Mouse (Mus musculus) small intestine, adult 2 months (tissue): ENCODE data around the gene Pnpla2. TPM values are rescaled to one million over a fixed set of nuclear protein-coding genes. Genes with fewer than 3 reads are reported as not detected.

Source experiments
- H3K27ac ChIP-seq: fragments of 200-500 bp; 2 replicates; pipeline ENCODE4 v1.5.1; 2012; ENCODE audit warnings: low read depth, low read length, control low read depth, inconsistent platforms; ENCODE audit not compliant: insufficient read depth
- H3K27me3 ChIP-seq: fragments of 200-500 bp; 2 replicates; pipeline ENCODE4 v1.6.1; 2012; ENCODE audit warnings: mild to moderate bottlenecking, moderate library complexity, low read length, inconsistent platforms; ENCODE audit not compliant: control insufficient read depth, insufficient read depth
- H3K36me3 ChIP-seq: fragments of 200-500 bp; 2 replicates; pipeline ENCODE4 v1.6.1; 2012; ENCODE audit warnings: mild to moderate bottlenecking, low read length, control low read depth, inconsistent platforms; ENCODE audit not compliant: control insufficient read depth, insufficient read depth
- H3K4me1 ChIP-seq: fragments of 200-500 bp; 2 replicates; pipeline ENCODE4 v1.6.1; 2012; ENCODE audit warnings: low read length, inconsistent platforms, mixed read lengths; ENCODE audit not compliant: control insufficient read depth, insufficient read depth, insufficient read length
- H3K4me3 ChIP-seq: fragments of 200-500 bp; 2 replicates; pipeline ENCODE4 v1.5.1; 2012; ENCODE audit warnings: low read depth, mild to moderate bottlenecking, control low read depth, inconsistent platforms, low read length, moderate library complexity
- CTCF ChIP-seq: fragments of 200-500 bp; IDR thresholded peaks from 2 replicates; pipeline ENCODE4 v1.5.1; 2012; ENCODE audit warnings: low read depth, mild to moderate bottlenecking, control low read depth, inconsistent platforms, low read length, moderate library complexity, mixed read lengths; ENCODE audit not compliant: insufficient replicate concordance, insufficient read length; ENCODE audit errors: extremely low read depth
- POLR2A ChIP-seq: fragments of 200-500 bp; IDR thresholded peaks from 2 replicates; pipeline ENCODE4 v1.6.1; 2012; ENCODE audit warnings: low read depth, mild to moderate bottlenecking, control low read depth, inconsistent platforms, low read length, moderate library complexity
- WGBS: fragments of 180-500 bp; shearing (Covaris S2); methylation state at CpG from one replicate; pipeline ENCODE4 v1.1.7; 2018; 5-methylcytosine and 5-hydroxymethylcytosine counted together
- polyA plus RNA-seq: library from polyadenylated mRNA; depleted of rRNA; stranded (reverse); fragments of >200 nt; gene quantifications from 2 replicates; pipeline ENCODE4 v1.2.3, GENCODE M21; 2012

Pnpla2 gene
- polyA plus RNA-seq, 1 experiment, result 319 TPM

DNA sequence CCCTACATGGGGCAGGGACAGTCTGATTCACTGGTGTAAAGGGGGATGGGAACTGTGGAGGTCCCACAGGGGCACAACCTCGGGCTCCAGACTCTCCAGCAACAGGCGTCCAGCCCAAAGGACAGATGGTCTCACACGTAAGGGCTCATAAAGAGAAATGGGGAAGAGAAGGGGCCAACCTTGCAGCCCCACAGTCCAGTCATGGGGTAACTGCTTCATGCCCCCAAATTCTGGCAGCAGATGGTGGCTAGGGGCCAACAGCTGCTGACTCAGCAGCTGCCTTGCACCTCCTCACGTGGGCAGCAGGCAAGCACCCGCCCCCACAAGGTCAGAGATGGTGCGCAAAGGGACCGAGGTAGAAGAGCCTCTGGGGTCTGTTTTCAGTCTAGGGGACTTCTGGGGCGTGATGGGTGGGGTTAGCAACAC lies 22.8 kb upstream of the Pnpla2 start:
- H3K4me1 ChIP-seq, result peaks cover 34% of the 10 kb centered on the region
- H3K27me3 ChIP-seq, result no peaks in the 10 kb centered on the region
- H3K27ac ChIP-seq, result no peak overlapping the region
- WGBS, result 85% methylated on average over 8 of the region's 8 CpGs
- H3K4me3 ChIP-seq, result no peak overlapping the region
- no peak for TF ChIP-seq CTCF
- TF ChIP-seq POLR2A, result no peak
- peaks cover 38% of the 10 kb centered on the region for H3K36me3 ChIP-seq

GRCm38 (mm10) chr7:141432741-141433516 lies 22.1 kb upstream of the Pnpla2 start:
- H3K4me3 ChIP-seq, result peak overlapping the region; percentile 2; the same call in 1 of the 2 replicates
- peaks cover 38% of the 10 kb centered on the region for H3K36me3 ChIP-seq
- H3K27ac ChIP-seq, result no peak overlapping the region
- WGBS, result 79% methylated on average over 6 of the region's 6 CpGs
- no peaks in the 10 kb centered on the region for H3K27me3 ChIP-seq
- peaks cover 34% of the 10 kb centered on the region for H3K4me1 ChIP-seq
- no peak for TF ChIP-seq CTCF
- TF ChIP-seq POLR2A, result no peak

DNA sequence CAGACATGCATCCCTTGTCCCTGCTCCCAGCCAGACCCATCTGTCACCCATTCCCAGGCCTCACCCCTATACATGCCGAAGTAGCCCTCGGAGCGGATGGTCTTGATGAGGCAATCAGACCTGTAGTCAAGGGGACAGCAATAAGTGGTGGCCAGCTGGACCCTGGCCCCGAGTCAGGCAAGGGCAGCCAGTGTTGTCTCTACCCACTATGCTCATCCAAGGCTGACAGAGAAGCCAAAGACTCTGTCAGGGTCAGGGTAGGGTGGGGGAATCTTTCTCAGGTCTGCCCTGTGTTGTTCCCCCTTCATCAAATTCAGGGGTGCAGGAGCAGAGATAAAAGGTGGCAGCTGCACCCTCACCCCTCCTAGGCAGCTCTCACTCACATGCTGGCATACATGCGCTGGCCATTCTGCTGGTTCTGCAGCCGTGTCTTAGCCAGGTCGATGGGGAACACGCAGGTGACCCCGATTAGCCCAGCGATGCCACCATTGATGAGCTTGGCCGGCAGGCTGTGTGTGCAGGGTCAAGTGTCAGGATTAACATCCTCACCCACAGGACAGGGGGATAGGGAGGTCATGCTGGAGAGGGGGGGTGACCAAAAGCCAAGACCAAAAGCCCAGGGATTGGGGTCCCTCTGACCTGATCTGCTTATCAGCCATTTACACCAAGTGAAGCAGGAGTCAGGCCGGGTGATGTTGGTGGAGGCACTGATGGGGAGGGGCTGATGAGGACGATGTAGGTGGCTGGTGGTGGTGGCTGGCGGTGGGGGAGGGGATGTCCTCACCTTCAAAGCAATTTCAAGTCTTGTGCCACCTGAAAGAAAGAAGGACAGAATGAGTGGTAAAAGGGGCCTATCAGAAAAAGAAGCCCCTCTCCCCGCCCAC lies 21.2 kb upstream of the Pnpla2 start:
- Histone ChIP-seq H3K27ac (no peak overlapping the region), H3K36me3 (peaks cover 38% of the 10 kb centered on the region), H3K4me3 (peak overlapping the region; percentile 74), H3K4me1 (peaks cover 31% of the 10 kb centered on the region), H3K27me3 (no peaks in the 10 kb centered on the region)
- WGBS, result 84% methylated on average over 15 of the region's 15 CpGs
- TF ChIP-seq CTCF (no peak), POLR2A (no peak)

DNA sequence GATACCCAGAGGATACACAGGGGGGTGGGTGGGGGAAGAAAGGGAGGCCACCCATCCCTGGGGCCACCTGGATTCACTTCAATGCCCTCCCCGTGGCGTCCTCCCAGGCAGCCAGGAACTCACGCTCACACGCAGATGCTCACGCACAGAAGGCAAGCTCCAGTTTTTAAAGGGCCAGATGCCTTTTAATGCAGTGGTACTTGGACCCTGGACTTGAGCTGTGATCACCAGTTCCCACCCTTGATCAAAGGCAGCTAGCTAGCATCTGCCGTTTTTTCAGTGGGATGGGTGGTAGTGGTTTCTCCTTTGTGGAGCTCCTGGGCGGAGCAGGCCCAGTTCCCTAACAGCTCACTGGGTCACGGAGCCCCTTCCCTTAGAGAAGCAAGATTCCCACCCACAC lies 20.5 kb upstream of the Pnpla2 start:
- whole genome bisulfite sequencing, result 23% methylated on average over 8 of the region's 8 CpGs
- Histone ChIP-seq H3K4me3 (peak overlapping the region; percentile 74), H3K27me3 (no peaks in the 10 kb centered on the region), H3K4me1 (peaks cover 28% of the 10 kb centered on the region), H3K36me3 (peaks cover 38% of the 10 kb centered on the region), H3K27ac (peak overlapping the region; percentile 50)
- no peak for TF ChIP-seq CTCF
- TF ChIP-seq POLR2A, result no peak

GRCm38 (mm10) chr7:141435129-141435855 lies 19.7 kb upstream of the Pnpla2 start:
- Histone ChIP-seq H3K4me1 (peaks cover 26% of the 10 kb centered on the region), H3K36me3 (peaks cover 36% of the 10 kb centered on the region), H3K4me3 (peak overlapping the region; percentile 74), H3K27me3 (no peaks in the 10 kb centered on the region), H3K27ac (peak overlapping the region; percentile 96)
- TF ChIP-seq CTCF (no peak), POLR2A (peak; percentile 92)
- WGBS, result 3% methylated on average over 17 of the region's 17 CpGs

- Histone ChIP-seq H3K27ac (peak overlapping the region; percentile 96), H3K36me3 (peaks cover 30% of the 10 kb centered on the region), H3K4me3 (peak overlapping the region; percentile 76), H3K27me3 (no peaks in the 10 kb centered on the region), H3K4me1 (peaks cover 31% of the 10 kb centered on the region)
- TF ChIP-seq POLR2A (peak; percentile 77; the same call in 1 of the 2 replicates), CTCF (no peak)
- WGBS, result 50% methylated on average over 9 of the region's 9 CpGs
These were observed 19.0 kb upstream of the Pnpla2 start for GRCm38 (mm10) chr7:141435856-141436522.
